Mouse (Mus musculus): ENCODE results near the gene Cep170b. TPM values are rescaled to one million over a fixed set of nuclear protein-coding genes. Genes with fewer than 3 reads are reported as not detected.

Gene Cep170b
- total RNA-seq, 2 experiments from 2014 or later: 178 to 193 TPM

- no peak for DNase-seq (ENCODE audit: low spot score in 2 of 2)
Observed at GRCm38 (mm10) chr12:112760154-112760926, 40.1 kb downstream of the Cep170b start, which contains the start of gene Pld4. TSS of gene Pld4 (plus strand) at chr12:112760655.

- no peak for DNase-seq (ENCODE audit: low spot score in 2 of 2)
Observed at GRCm38 (mm10) chr12:112761411-112761810, 41.2 kb downstream of the Cep170b start.

- DNase-seq (ENCODE audit: low spot score in 2 of 2): no peak
Observed at GRCm38 (mm10) chr12:112762018-112762417, 41.8 kb downstream of the Cep170b start.

GRCm38 (mm10) chr12:112763176-112763575 lies 42.9 kb downstream of the Cep170b start:
- no peak for DNase-seq (ENCODE audit: low spot score in 2 of 2)

GRCm38 (mm10) chr12:112764141-112764540 lies 43.9 kb downstream of the Cep170b start:
- no peak for DNase-seq (ENCODE audit: low spot score in 2 of 2)

- no peak for DNase-seq (ENCODE audit: low spot score in 2 of 2)
Observed at GRCm38 (mm10) chr12:112764991-112765390, 44.7 kb downstream of the Cep170b start.

- no peak for DNase-seq (ENCODE audit: low spot score in 2 of 2)
Observed at GRCm38 (mm10) chr12:112766586-112766985, 46.3 kb downstream of the Cep170b start.

- DNase-seq (ENCODE audit: low spot score in 2 of 2): no peak
Observed at GRCm38 (mm10) chr12:112767036-112767890, 47.0 kb downstream of the Cep170b start.

- no peak for DNase-seq (ENCODE audit: low spot score in 2 of 2)
Observed at GRCm38 (mm10) chr12:112768166-112768565, 47.9 kb downstream of the Cep170b start.

- no peak for DNase-seq (ENCODE audit: low spot score in 2 of 2)
Observed at GRCm38 (mm10) chr12:112769031-112769430, 48.8 kb downstream of the Cep170b start.

GRCm38 (mm10) chr12:112769751-112770150 lies 49.5 kb downstream of the Cep170b start:
- no peak for DNase-seq (ENCODE audit: low spot score in 2 of 2)

GRCm38 (mm10) chr12:112770396-112770795 lies 50.1 kb downstream of the Cep170b start:
- DNase-seq (ENCODE audit: low spot score in 2 of 2): no peak

- no peak for DNase-seq (ENCODE audit: low spot score in 2 of 2)
Observed at GRCm38 (mm10) chr12:112772306-112772705, 52.1 kb downstream of the Cep170b start.

GRCm38 (mm10) chr12:112773366-112773765 lies 53.1 kb downstream of the Cep170b start:
- DNase-seq (ENCODE audit: low spot score in 2 of 2): no peak

GRCm38 (mm10) chr12:112774026-112774425 lies 53.8 kb downstream of the Cep170b start:
- DNase-seq (ENCODE audit: low spot score in 2 of 2): no peak

- no peak for DNase-seq (ENCODE audit: low spot score in 2 of 2)
Observed at GRCm38 (mm10) chr12:112774481-112774880, 54.2 kb downstream of the Cep170b start.

GRCm38 (mm10) chr12:112791026-112791425 lies 70.8 kb downstream of the Cep170b start:
- no peak for DNase-seq (ENCODE audit: low spot score in 2 of 2)

GRCm38 (mm10) chr12:112793601-112794355 lies 73.5 kb downstream of the Cep170b start:
- no peak for DNase-seq (ENCODE audit: low spot score in 2 of 2)

- no peak for DNase-seq (ENCODE audit: low spot score in 2 of 2)
Observed at GRCm38 (mm10) chr12:112794356-112794816, 74.1 kb downstream of the Cep170b start.

GRCm38 (mm10) chr12:112794998-112795397 lies 74.7 kb downstream of the Cep170b start:
- no peak for DNase-seq (ENCODE audit: low spot score in 2 of 2)

- no peak for DNase-seq (ENCODE audit: low spot score in 2 of 2)
Observed at GRCm38 (mm10) chr12:112795466-112796104, 75.3 kb downstream of the Cep170b start.

All from layer of hippocampus, postnatal 14 days (tissue).